Mouse (Mus musculus): ENCODE measurements around the gene Pigk.

DNA sequence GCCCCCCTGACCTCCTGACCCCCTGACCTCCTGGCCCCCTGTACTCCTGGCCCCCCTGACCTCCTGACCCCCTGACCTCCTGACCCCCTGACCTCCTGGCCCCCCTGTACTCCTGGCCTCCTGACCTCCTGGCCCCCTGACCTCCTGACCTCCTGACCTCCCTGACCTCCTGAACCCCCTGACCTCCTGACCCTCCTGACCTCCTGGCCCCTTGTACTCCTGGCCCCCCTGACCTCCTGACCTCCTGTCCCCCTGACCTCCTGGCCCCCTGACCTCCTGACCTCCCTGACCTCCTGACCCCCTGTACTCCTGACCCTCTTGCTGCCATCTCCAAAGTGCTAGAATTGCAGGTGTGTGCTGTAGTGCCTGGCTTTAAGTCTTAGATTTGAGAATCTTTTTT is 19.6 kb downstream of the Pigk start:
- no peak for TF ChIP-seq POLR2A (IDR thresholded peaks at IDR 0.05; ENCODE audit: low read depth, low read length)
- no peak for TF ChIP-seq CTCF (IDR thresholded peaks at IDR 0.05; ENCODE audit: extremely low read depth, insufficient read depth, insufficient read length, insufficient replicate concordance)

Data from spleen, adult 2 months (tissue).